Comparison of ENCODE assay signal across 9 mouse cellular contexts in genomic region chr16:36941137-36941727, GRCm38 (mm10). TPM values are rescaled to one million over a fixed set of nuclear protein-coding genes. Genes with fewer than 3 reads are reported as not detected.
A peak's percentile ranks its signal among the peaks of the same experiment; 100 is the strongest.
DNase-seq lines count a peak whose midpoint lies in the region; ATAC-seq lines count a peak whose summit lies in the region.
"Had no signal": no experiment of that assay in that cellular context is flagged by ENCODE, and none has a peak within 500 bp of the region (broad histone marks: within the 10 kb centered on the region; RNA-seq: fewer than 3 reads in every experiment).

No protein-coding gene starts in this region.

- no peak overlapping the region for H3K4me3 ChIP-seq in intestine, embryonic 15.5 days (replicated peaks)
- H3K4me3 ChIP-seq in intestine, embryonic 16.5 days (ENCODE audit: low read length) = no peak overlapping the region
- H3K4me3 ChIP-seq in macrophage (ENCODE audit: inconsistent target) = no peak overlapping the region
- no peak overlapping the region for H3K4me3 ChIP-seq in forebrain, embryonic 12.5 days (replicated peaks)
- H3K4me3 ChIP-seq: left cerebral cortex, adult 2 months had no signal

- 0 out of 2 replicates have a peak overlapping the region, but pooled peaks have one; percentile 9 for H3K27ac ChIP-seq in intestine, embryonic 15.5 days
- H3K27ac ChIP-seq in intestine, embryonic 16.5 days (ENCODE audit: low read length) = no peak overlapping the region
- H3K27ac ChIP-seq in macrophage = peak overlapping the region; percentile 52
- no peak overlapping the region for H3K27ac ChIP-seq in forebrain, embryonic 12.5 days
- H3K27ac ChIP-seq: left cerebral cortex, adult 2 months had no signal

- no peak for ATAC-seq in intestine, embryonic 15.5 days
- no peak for ATAC-seq in intestine, embryonic 16.5 days
- no peak for ATAC-seq in forebrain, embryonic 12.5 days (ENCODE audit: low FRiP score)

- H3K9me3 ChIP-seq in intestine, embryonic 15.5 days = no peaks in the 10 kb centered on the region
- no peaks in the 10 kb centered on the region for H3K9me3 ChIP-seq in intestine, embryonic 16.5 days (ENCODE audit: control insufficient read depth, low read length)
- no peaks in the 10 kb centered on the region for H3K9me3 ChIP-seq in forebrain, embryonic 12.5 days

- no peak overlapping the region for H3K9ac ChIP-seq in intestine, embryonic 15.5 days
- no peak overlapping the region for H3K9ac ChIP-seq in intestine, embryonic 16.5 days (ENCODE audit: low read depth, low read length)
- no peak overlapping the region for H3K9ac ChIP-seq in forebrain, embryonic 12.5 days

- no peak overlapping the region for H3K4me2 ChIP-seq in intestine, embryonic 15.5 days (replicated peaks)
- no peak overlapping the region for H3K4me2 ChIP-seq in intestine, embryonic 16.5 days (ENCODE audit: low read depth, low read length)
- H3K4me2 ChIP-seq in forebrain, embryonic 12.5 days = no peak overlapping the region

- DNase-seq in B cell, adult 2 months = peak; percentile 69 to 76
- peak; percentile 47 for DNase-seq in brain, adult 2 months (ENCODE audit: low read depth, low spot score)
- DNase-seq in MN1 (ENCODE audit: low spot score) = no peak
- DNase-seq in right cerebral cortex, postnatal 25 days = no peak

- 59% methylated on average over 6 of the region's 6 CpGs for WGBS in intestine, embryonic 15.5 days
- 60% methylated on average over 6 of the region's 6 CpGs for WGBS in intestine, embryonic 16.5 days
- 19% methylated on average over 5 of the region's 6 CpGs for WGBS in macrophage (ENCODE audit: missing documents)
- 80% methylated on average over 6 of the region's 6 CpGs for WGBS in forebrain, embryonic 12.5 days

- no peaks in the 10 kb centered on the region for H3K27me3 ChIP-seq in intestine, embryonic 15.5 days (replicated peaks)
- H3K27me3 ChIP-seq in intestine, embryonic 16.5 days (replicated peaks; ENCODE audit: control insufficient read depth, insufficient read depth, low read length) = no peaks in the 10 kb centered on the region
- H3K27me3 ChIP-seq in forebrain, embryonic 12.5 days = no peaks in the 10 kb centered on the region

- peaks cover 100% of the 10 kb centered on the region for H3K79me2 ChIP-seq in macrophage (ENCODE audit: inconsistent target)

- H3K4me1 ChIP-seq in intestine, embryonic 15.5 days (replicated peaks) = no peaks in the 10 kb centered on the region
- H3K4me1 ChIP-seq in intestine, embryonic 16.5 days (ENCODE audit: control insufficient read depth, insufficient read depth, low read length) = peaks cover 3% of the 10 kb centered on the region; the same call in 1 of the 2 replicates
- H3K4me1 ChIP-seq in forebrain, embryonic 12.5 days = peaks cover 8% of the 10 kb centered on the region

- H3K36me3 ChIP-seq in intestine, embryonic 15.5 days = no peaks in the 10 kb centered on the region
- H3K36me3 ChIP-seq in intestine, embryonic 16.5 days (ENCODE audit: control insufficient read depth, insufficient read depth, low read length) = no peaks in the 10 kb centered on the region
- peaks cover 36% of the 10 kb centered on the region; the same call in 1 of the 2 replicates for H3K36me3 ChIP-seq in macrophage (ENCODE audit: inconsistent target)
- no peaks in the 10 kb centered on the region for H3K36me3 ChIP-seq in forebrain, embryonic 12.5 days (replicated peaks)

RNA-seq across cellular contexts. Expression of gene Hcls1, which starts 6.4 kb away (rescaled TPM):
- polyA plus RNA-seq in intestine, embryonic 15.5 days (2015; fragmentation: Nextera tagmentation; extraction: Ambion mirVana) = 10.7 and 12.7 TPM in 2 replicates
- 18.2 and 20.6 TPM in 2 replicates for polyA plus RNA-seq in intestine, embryonic 16.5 days (2015; fragmentation: Nextera tagmentation; extraction: Ambion mirVana)
- total RNA-seq in macrophage (2018; cell fraction: chromatin; rRNA removed) = 100 to 1,000 TPM; 109 to 549 (median 220) TPM
- total RNA-seq in macrophage (2018; cell fraction: cytosol; rRNA removed) = 100 to 1,000 TPM; 192 to 507 (median 307) TPM
- 100 to 1,000 TPM; 120 to 448 (median 226) TPM for total RNA-seq in macrophage (2018; cell fraction: nucleus; rRNA removed)
- polyA plus RNA-seq in macrophage (2018) = 214 to 424 TPM (median 292 TPM) in 3 replicates
- polyA plus RNA-seq in forebrain, embryonic 12.5 days (2016; fragmentation: Nextera tagmentation; extraction: Ambion mirVana) = 1.0 and 1.7 TPM in 2 replicates

RNA-seq across cellular contexts. Expression of gene Fbxo40, which starts 49.0 kb away (rescaled TPM):
- not detected in 2 replicates for polyA plus RNA-seq in intestine, embryonic 15.5 days (2015; fragmentation: Nextera tagmentation; extraction: Ambion mirVana)
- not detected in 2 replicates for polyA plus RNA-seq in intestine, embryonic 16.5 days (2015; fragmentation: Nextera tagmentation; extraction: Ambion mirVana)
- total RNA-seq in macrophage (2018; cell fraction: chromatin; rRNA removed) = under 1 TPM in 16 of 26 experiments, not detected in 10; 0.13 to 0.92 (median 0.40) TPM
- 1 to 10 TPM in 1 of 26 experiments, under 1 TPM in 25; 0.03 to 1.1 (median 0.12) TPM for total RNA-seq in macrophage (2018; cell fraction: cytosol; rRNA removed)
- total RNA-seq in macrophage (2018; cell fraction: nucleus; rRNA removed) = 1 to 10 TPM in 3 of 26 experiments, under 1 TPM in 18, not detected in 5; 0.07 to 1.7 (median 0.39) TPM
- 0.03 TPM in 1 of 3 replicates, not detected in the others for polyA plus RNA-seq in macrophage (2018)
- polyA plus RNA-seq in forebrain, embryonic 12.5 days (2016; fragmentation: Nextera tagmentation; extraction: Ambion mirVana) = 0.22 TPM in 1 of 2 replicates, not detected in the other

Comparison
In these comparisons a context has a peak if more than half of its experiments do, and no peak if none do; other contexts are left out.
1. H3K27ac ChIP-seq: peak in intestine, embryonic 15.5 days (single experiment) and macrophage (single experiment); none in intestine, embryonic 16.5 days (single experiment) and forebrain, embryonic 12.5 days (single experiment).
2. DNase-seq: peak in B cell, adult 2 months (2 of 2) and brain, adult 2 months (single experiment); none in MN1 (single experiment) and right cerebral cortex, postnatal 25 days (single experiment).